Mouse (Mus musculus) embryonic fibroblast, embryonic 13.5 days (primary cell): ENCODE measurements at regions not wholly inside any gene's neighbourhood (a gene's known extent, or its start where the extent isn't known, plus 50 kb on each side); places are given as distances from the start of the nearest gene placed in this dataset.

Source experiments
- H3K27ac ChIP-seq: 2 replicates; pipeline ENCODE4 v1.5.1; 2012; ENCODE audit warnings: low read length, control low read depth, inconsistent platforms; ENCODE audit not compliant: insufficient read depth
- H3K4me1 ChIP-seq: 2 replicates; pipeline ENCODE4 v1.6.1; 2011; ENCODE audit warnings: low read length; ENCODE audit not compliant: control insufficient read depth, insufficient read depth
- H3K4me3 ChIP-seq: 2 replicates; pipeline ENCODE4 v1.5.1; 2011; ENCODE audit warnings: mild to moderate bottlenecking, control low read depth, low read length; ENCODE audit not compliant: insufficient read depth
- CTCF ChIP-seq: IDR thresholded peaks from 2 replicates; pipeline ENCODE4 v1.5.1; 2011; ENCODE audit warnings: mild to moderate bottlenecking, control low read depth, low read length, moderate library complexity, borderline replicate concordance; ENCODE audit not compliant: insufficient read depth
- POLR2A ChIP-seq: IDR thresholded peaks from 2 replicates; pipeline ENCODE4 v1.6.1; 2011; ENCODE audit warnings: low read depth, mild to moderate bottlenecking, control low read depth, low read length, moderate library complexity

DNA sequence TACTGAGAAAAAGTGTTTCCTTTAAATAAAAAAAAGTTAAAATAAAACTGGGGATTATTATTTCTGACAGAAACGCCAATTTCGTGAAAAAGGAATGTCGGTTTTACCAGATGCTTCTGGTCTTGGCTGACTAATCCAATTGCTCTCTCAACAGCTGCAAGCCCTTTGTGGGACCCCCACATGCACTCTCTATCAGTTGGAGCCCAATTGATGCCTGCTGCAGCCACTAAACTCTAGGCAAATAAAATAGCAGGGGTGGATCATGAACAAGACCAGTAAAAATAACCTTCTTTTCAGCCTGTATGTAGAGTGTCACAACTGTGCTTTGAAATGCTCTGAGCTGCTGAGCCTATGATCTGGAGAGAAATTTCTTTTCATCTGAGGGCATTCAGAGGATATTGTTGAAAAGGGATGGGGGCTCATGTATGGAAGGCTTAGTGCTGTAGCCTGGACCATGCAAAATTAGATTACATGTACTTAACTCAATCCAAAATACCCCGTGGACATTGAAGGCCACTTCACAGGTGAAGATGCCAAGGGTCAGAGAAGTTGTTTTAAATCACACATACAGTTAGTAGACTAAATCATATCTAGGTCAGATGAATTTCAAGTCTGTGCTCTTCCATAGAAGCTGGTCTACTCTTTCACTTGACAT, 117.0 kb upstream of the Cep162 start:
- Histone ChIP-seq H3K4me1 (no peaks in the 10 kb centered on the region), H3K4me3 (no peak overlapping the region), H3K27ac (no peak overlapping the region)
- no peak for TF ChIP-seq CTCF
- no peak for TF ChIP-seq POLR2A

DNA sequence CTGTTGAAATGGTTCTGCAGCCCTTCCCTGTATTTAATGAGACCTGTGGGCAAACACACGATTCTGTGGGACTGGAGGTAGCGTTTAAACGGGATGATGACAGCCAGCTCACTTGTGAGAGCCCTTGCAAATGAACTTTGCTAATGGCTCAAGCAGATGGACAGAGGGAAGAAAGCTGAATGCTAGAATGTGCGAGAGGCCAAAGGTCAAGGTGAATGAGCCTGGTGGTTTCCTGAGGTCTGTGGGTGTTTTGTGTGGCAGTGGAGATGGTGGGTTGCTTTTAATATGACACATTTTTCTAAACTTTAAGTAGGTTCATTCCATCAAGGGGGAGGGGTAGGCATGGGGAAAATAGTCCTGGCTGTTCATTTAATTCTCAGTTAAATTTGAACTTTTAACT, 113.7 kb upstream of the Cep162 start:
- no peak overlapping the region for H3K4me3 ChIP-seq
- TF ChIP-seq POLR2A (no peak), CTCF (no peak)
- H3K4me1 ChIP-seq, result no peaks in the 10 kb centered on the region
- no peak overlapping the region for H3K27ac ChIP-seq

DNA sequence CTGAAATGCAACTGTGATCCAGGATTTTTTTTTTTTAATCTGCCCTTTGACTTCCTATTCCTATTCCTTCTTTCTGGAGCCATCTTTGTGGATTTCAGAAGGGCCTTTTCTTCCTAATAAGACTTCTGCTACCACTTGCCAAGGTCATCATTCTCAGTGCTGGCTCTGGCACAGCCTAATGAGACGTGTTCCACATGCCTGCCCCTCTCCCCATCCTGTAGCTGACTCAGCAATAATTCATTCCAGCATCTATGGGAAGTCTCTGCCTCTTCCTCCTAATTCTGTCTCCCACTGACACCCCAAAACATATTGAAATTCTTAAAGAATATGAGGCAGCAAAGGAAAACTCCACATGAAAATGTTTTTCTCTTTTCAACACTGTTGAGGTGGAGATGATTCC, 91.7 kb upstream of the Cep162 start:
- H3K4me1 ChIP-seq, result no peaks in the 10 kb centered on the region
- no peak overlapping the region for H3K27ac ChIP-seq
- no peak overlapping the region for H3K4me3 ChIP-seq
- TF ChIP-seq CTCF, result no peak
- TF ChIP-seq POLR2A, result no peak

DNA sequence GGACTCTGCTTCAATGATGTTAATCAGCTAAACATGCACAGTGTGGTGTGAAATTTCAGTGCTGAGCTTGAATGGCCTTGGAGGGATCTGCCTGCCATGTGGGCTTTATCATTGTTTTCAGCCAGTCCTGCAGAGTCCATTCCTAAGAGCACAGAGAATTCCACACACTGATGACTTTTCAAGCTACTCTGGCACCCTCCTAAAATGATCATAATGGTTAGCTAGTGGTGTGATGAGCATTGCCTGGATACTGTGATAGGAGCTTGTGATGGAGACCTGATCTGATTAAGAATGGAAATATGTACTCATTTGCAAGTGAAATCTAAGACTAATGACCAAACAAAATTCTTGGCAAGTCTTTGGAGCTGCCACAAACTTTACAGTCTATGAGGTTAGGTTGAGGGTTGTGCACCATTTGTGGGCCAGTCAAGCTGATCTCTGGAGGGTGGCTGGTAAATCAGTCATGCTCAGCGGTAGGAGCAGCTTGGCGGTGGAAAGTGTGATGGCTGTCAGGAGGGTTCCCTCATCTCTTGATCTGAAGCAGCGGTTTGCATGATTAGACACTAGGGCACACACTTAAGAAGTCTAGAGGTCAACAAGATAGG, 91.0 kb upstream of the Cep162 start:
- Histone ChIP-seq H3K4me1 (no peaks in the 10 kb centered on the region), H3K4me3 (no peak overlapping the region), H3K27ac (no peak overlapping the region)
- TF ChIP-seq POLR2A (no peak), CTCF (no peak)

DNA sequence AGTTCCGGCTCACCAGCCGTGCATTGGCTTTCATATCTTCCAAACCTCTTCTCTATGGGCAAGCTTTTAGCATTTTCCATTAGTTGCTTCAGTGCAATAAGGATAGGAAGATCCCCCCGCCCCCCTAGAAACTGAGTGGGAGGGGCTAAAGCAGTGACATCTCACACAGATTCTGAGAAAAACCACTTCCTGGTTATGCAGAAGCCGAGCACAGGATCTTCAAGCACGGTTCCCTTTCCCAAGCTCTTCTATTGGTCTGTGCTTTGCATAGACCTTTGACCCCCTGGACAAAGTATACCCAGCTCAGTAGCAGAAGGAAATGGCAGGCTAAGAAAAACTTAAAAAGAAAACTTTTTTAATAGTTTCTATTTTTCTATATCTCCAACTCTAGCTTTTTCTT, 86.1 kb upstream of the Cep162 start:
- no peak overlapping the region for H3K4me3 ChIP-seq
- H3K4me1 ChIP-seq, result no peaks in the 10 kb centered on the region
- H3K27ac ChIP-seq, result no peak overlapping the region
- TF ChIP-seq CTCF (no peak), POLR2A (no peak)

DNA sequence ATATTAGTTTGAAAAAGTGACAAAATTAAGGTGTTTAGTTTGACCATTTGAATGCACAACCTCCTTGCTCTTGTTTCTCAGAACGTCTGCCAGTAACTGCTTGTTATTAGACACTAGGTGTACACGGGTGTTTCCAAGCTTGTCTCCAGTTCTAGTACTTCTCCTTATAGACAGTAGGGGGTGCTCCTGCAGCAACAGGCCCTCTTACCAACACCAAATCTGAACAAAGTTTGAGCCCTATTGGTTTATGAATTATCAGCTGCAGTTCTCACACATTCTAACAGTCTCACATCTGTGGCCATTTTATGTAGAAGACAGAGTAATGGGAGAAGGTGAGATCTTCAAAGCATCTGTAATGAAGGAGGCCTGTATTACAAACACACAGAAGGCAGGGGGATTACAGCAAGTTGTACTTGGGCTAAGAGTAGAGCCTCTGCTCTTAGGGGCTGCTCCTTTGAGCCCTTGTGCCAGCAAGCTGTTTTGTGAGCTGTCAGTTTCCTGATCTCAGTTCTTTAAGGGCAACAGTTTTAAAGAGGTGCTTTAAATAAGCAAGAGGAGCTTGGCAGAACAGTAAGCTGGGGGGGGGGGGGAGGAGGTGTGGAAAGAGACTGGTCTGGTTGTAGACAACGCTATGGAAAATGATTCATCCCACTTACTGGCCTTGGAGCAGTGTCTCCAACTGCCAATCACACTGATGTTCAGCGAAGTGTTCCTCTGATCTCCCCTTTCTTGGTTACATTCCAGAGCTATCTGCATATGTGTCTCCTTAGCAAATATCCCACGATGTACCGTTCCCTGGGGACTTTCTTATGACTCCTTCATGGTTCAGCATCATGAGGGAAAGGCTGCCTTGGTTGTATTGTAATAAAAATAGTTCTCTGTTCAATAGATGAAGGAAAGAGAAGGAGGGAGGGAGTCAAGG, 71.3 kb upstream of the Cep162 start:
- Histone ChIP-seq H3K4me3 (no peak overlapping the region), H3K27ac (no peak overlapping the region), H3K4me1 (no peaks in the 10 kb centered on the region; the same call in 1 of the 2 replicates)
- TF ChIP-seq CTCF (no peak), POLR2A (no peak)

DNA sequence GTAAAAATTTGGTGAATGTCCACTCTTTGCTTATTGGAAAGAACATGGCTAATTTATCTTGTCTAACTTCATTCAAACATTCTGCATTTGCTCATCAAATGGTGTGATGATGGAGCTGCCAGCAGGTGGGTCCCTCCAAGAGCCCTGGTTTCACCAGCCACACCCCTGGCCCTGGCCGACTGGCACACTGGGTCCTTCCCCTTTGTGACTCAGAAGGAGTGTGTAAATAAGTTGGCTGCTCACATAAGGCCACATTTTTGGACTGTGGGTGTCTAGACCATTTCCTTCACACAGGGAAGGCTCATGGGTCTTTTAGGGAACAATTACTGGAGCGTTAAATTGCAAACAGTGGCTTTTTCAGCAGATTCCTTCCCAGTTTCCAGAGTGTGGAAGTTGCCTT, 68.4 kb upstream of the Cep162 start:
- no peak overlapping the region for H3K4me3 ChIP-seq
- peak overlapping the region; percentile 44; the same call in 1 of the 2 replicates for H3K27ac ChIP-seq
- no peak for TF ChIP-seq POLR2A
- no peak for TF ChIP-seq CTCF
- H3K4me1 ChIP-seq, result no peaks in the 10 kb centered on the region; the same call in 1 of the 2 replicates

DNA sequence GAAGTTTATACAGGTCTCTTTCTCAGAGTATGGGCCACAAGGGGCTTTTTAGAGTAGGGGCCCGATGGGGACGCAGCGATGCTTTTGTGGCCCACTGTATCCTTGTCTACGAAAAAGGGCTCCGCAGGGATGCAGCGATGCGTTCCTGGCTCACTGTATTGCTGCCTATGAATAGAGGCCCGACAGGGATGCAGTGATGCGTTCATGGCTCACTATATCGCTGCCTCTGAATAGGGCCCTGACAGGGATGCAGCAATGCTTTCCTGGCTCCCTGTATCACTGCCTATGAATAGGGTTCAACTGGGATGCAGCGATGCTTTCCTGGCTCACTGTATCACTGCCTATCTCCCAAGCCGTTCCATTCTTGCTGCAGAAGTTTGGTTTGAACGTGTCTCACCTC, 65.4 kb upstream of the Cep162 start:
- TF ChIP-seq CTCF (no peak), POLR2A (no peak)
- no peak overlapping the region for H3K4me3 ChIP-seq
- no peaks in the 10 kb centered on the region; the same call in 1 of the 2 replicates for H3K4me1 ChIP-seq
- H3K27ac ChIP-seq, result no peak overlapping the region

DNA sequence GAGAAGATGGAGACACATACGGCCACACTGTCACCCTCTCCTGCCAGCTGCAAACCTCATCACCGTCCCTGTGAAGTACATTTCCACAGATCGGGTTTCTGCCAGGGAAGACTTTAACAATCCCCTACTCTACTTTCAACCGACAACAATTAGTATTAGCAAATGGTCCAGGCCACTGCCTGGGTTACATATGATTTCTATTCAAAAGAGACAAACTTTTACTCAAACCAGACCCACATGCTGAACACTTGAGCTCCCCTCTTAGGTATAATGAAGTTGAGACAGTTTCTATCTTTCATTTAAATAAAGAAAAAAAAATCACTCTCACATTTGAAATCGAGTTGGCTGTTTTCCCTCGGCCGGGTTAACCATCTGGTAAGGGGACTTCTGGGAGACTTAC, 63.4 kb upstream of the Cep162 start:
- H3K4me1 ChIP-seq, result no peaks in the 10 kb centered on the region
- H3K4me3 ChIP-seq, result no peak overlapping the region
- no peak for TF ChIP-seq CTCF
- no peak overlapping the region for H3K27ac ChIP-seq

DNA sequence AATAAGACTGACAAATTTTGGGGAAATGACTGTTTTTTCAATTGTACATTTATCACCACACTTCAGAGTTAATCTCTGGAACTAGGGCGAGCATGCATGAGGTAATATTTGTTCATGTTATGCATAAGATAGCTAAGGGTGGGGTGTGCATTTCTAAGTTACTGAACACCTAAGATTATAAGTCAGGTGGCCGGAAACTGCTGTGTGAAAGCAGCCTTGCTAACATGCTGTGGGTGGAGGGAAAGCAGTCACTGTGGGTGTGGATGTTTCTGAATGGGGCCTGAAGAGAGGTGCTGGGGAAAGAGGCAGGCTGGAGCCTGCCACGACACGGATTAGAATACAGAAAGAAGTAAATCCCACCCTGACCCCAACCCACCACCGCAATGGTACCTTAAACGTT, 54.8 kb upstream of the Cep162 start:
- TF ChIP-seq POLR2A, result no peak
- TF ChIP-seq CTCF, result no peak
- Histone ChIP-seq H3K4me1 (no peaks in the 10 kb centered on the region), H3K4me3 (no peak overlapping the region), H3K27ac (no peak overlapping the region)
